In the genomic region with DNA sequence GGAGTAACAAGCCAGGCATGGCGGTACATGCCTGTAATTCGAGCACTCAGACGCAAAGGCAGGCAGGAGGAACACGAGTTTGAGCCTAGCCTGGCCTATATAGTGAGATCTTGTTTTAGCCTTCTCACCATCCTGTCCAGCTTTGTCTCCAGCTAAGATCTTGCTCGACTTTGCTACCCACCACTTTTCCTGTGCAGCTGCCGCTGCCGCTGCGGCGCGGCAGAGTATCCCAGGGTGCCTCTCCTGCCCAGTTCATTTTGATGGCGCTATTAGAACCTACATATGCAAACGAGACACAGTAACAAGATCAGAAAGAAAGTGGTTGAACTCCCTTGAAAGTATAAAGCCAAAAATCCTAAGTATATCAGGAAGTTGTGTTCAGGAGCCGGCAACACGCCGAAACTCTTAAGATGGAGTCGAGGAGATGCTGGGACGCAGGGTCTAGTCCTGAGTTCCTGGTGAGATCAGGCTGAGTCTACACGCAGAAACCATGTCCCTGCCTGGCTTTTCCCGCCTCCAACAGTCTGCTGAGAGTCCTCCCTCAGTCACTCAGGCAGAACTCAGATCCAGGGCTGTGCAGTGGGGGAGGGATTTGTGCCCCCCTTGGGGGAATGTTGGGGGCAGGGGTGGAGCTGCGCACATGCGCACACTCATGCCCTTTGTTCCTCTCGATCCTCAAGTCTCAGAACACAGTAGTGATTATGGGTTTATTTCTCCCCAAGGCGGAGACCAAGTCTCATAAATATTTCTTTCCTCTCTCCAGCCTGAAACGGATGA, we compare ENCODE assay signal across 8 mouse cellular contexts. TPM values are rescaled to one million over a fixed set of nuclear protein-coding genes. Genes with fewer than 3 reads are reported as not detected.
DNase-seq lines count a peak whose midpoint lies in the region; ATAC-seq and TF ChIP-seq lines count a peak whose summit lies in the region.

No protein-coding gene starts in this region.

- H3K9ac ChIP-seq in heart, embryonic 12.5 days, result peak overlapping the region; percentile 74
- H3K9ac ChIP-seq in kidney, postnatal 0 days (ENCODE audit: low read depth, low read length), result peak overlapping the region; percentile 65
- H3K9ac ChIP-seq in liver, embryonic 11.5 days (ENCODE audit: low read depth, low read length), result peak overlapping the region; percentile 75
- H3K9ac ChIP-seq in stomach, embryonic 14.5 days (replicated peaks; ENCODE audit: low read depth, low read length), result peak overlapping the region; percentile 46

- TF ChIP-seq CTCF in kidney, postnatal 0 days (IDR thresholded peaks at IDR 0.05; ENCODE audit: low read depth), result no peak

- H3K27me3 ChIP-seq in erythroblast, embryonic 14.5 days (ENCODE audit: control insufficient read depth), result no peaks in the 10 kb centered on the region
- peaks cover 53% of the 10 kb centered on the region for H3K27me3 ChIP-seq in heart, embryonic 12.5 days (replicated peaks)
- no peaks in the 10 kb centered on the region for H3K27me3 ChIP-seq in kidney, postnatal 0 days (ENCODE audit: insufficient read depth, low read length)
- H3K27me3 ChIP-seq in liver, embryonic 11.5 days (replicated peaks; ENCODE audit: control insufficient read depth, insufficient read depth, low read length), result peaks cover 8% of the 10 kb centered on the region
- H3K27me3 ChIP-seq in stomach, embryonic 14.5 days (ENCODE audit: control insufficient read depth, insufficient read depth, low read length), result 0 out of 2 replicates have a peak, but pooled peaks cover 2% of the 10 kb centered on the region

- no peaks in the 10 kb centered on the region for H3K9me3 ChIP-seq in erythroblast, embryonic 14.5 days (ENCODE audit: control insufficient read depth, low read length)
- H3K9me3 ChIP-seq in heart, embryonic 12.5 days (replicated peaks), result no peaks in the 10 kb centered on the region
- H3K9me3 ChIP-seq in kidney, postnatal 0 days (replicated peaks; ENCODE audit: low read length), result no peaks in the 10 kb centered on the region
- H3K9me3 ChIP-seq in liver, embryonic 11.5 days (ENCODE audit: control insufficient read depth, low read length), result no peaks in the 10 kb centered on the region
- H3K9me3 ChIP-seq in stomach, embryonic 14.5 days (ENCODE audit: control insufficient read depth, low read depth, low read length), result no peaks in the 10 kb centered on the region

- peak overlapping the region; percentile 69 for H3K4me2 ChIP-seq in heart, embryonic 12.5 days
- H3K4me2 ChIP-seq in kidney, postnatal 0 days (ENCODE audit: low read length), result peak overlapping the region; percentile 53
- H3K4me2 ChIP-seq in liver, embryonic 11.5 days, result peak overlapping the region; percentile 71
- peak overlapping the region; percentile 53 for H3K4me2 ChIP-seq in stomach, embryonic 14.5 days (replicated peaks; ENCODE audit: low read depth, low read length)

- peak; percentile 90 for ATAC-seq in heart, embryonic 12.5 days (ENCODE audit: insufficient number of reproducible peaks, low FRiP score)
- ATAC-seq in kidney, postnatal 0 days (replicated peaks; ENCODE audit: low FRiP score, low read depth), result peak; percentile 96
- ATAC-seq in liver, embryonic 11.5 days (replicated peaks; ENCODE audit: low FRiP score), result peak; percentile 89
- ATAC-seq in stomach, embryonic 14.5 days (ENCODE audit: insufficient number of reproducible peaks, insufficient read depth, low FRiP score, low read depth), result peak; percentile 92

- peaks cover 33% of the 10 kb centered on the region for H3K4me1 ChIP-seq in erythroblast, embryonic 14.5 days (ENCODE audit: control insufficient read depth)
- H3K4me1 ChIP-seq in heart, embryonic 12.5 days (replicated peaks), result no peaks in the 10 kb centered on the region
- no peaks in the 10 kb centered on the region for H3K4me1 ChIP-seq in kidney, postnatal 0 days (replicated peaks; ENCODE audit: insufficient read depth, low read length)
- no peaks in the 10 kb centered on the region for H3K4me1 ChIP-seq in liver, embryonic 11.5 days (replicated peaks; ENCODE audit: control insufficient read depth, insufficient read depth, low read length)
- 0 out of 2 replicates have a peak, but pooled peaks cover 4% of the 10 kb centered on the region for H3K4me1 ChIP-seq in stomach, embryonic 14.5 days (ENCODE audit: control insufficient read depth, insufficient read depth, low read length)

- 12% methylated on average over 24 of the region's 24 CpGs for WGBS in heart, embryonic 12.5 days
- WGBS in kidney, postnatal 0 days, result 20% methylated on average over 24 of the region's 24 CpGs
- WGBS in liver, embryonic 11.5 days, result 9% methylated on average over 24 of the region's 24 CpGs
- 14% methylated on average over 24 of the region's 24 CpGs for WGBS in stomach, embryonic 14.5 days

- H3K27ac ChIP-seq in heart, embryonic 12.5 days (ENCODE audit: poor library complexity, severe bottlenecking), result peak overlapping the region; percentile 96
- peak overlapping the region; percentile 95 for H3K27ac ChIP-seq in kidney, postnatal 0 days
- H3K27ac ChIP-seq in liver, embryonic 11.5 days (ENCODE audit: low read depth, low read length), result peak overlapping the region; percentile 91
- peak overlapping the region; percentile 98 for H3K27ac ChIP-seq in stomach, embryonic 14.5 days (ENCODE audit: low read length)

- no peaks in the 10 kb centered on the region for H3K36me3 ChIP-seq in erythroblast, embryonic 14.5 days (ENCODE audit: control insufficient read depth)
- no peaks in the 10 kb centered on the region for H3K36me3 ChIP-seq in heart, embryonic 12.5 days
- H3K36me3 ChIP-seq in kidney, postnatal 0 days (ENCODE audit: insufficient read depth, low read length), result no peaks in the 10 kb centered on the region
- H3K36me3 ChIP-seq in liver, embryonic 11.5 days (ENCODE audit: control insufficient read depth, insufficient read depth, low read length), result no peaks in the 10 kb centered on the region
- no peaks in the 10 kb centered on the region for H3K36me3 ChIP-seq in stomach, embryonic 14.5 days (ENCODE audit: control insufficient read depth, insufficient read depth, low read length)

- peak; percentile 57 to 64 for DNase-seq in B cell, adult 2 months
- peak; percentile 95 for DNase-seq in brain, adult 2 months (ENCODE audit: low read depth, low spot score)
- DNase-seq in kidney, postnatal 0 days (ENCODE audit: low spot score), result peak; percentile 91
- DNase-seq in liver, embryonic 11.5 days (ENCODE audit: low spot score), result peak; percentile 71
- DNase-seq in naive thymus-derived CD4-positive, alpha-beta T cell, adult 2 months (ENCODE audit: low read depth), result peak; percentile 62

- peak overlapping the region; percentile 68 for H3K4me3 ChIP-seq in erythroblast, embryonic 14.5 days (replicated peaks)
- H3K4me3 ChIP-seq in heart, embryonic 12.5 days, result peak overlapping the region; percentile 42
- peak overlapping the region; percentile 21 for H3K4me3 ChIP-seq in kidney, postnatal 0 days (replicated peaks; ENCODE audit: low read depth, low read length)
- H3K4me3 ChIP-seq in liver, embryonic 11.5 days (ENCODE audit: low read depth, low read length), result peak overlapping the region; percentile 50
- H3K4me3 ChIP-seq in stomach, embryonic 14.5 days (ENCODE audit: low read depth, low read length), result peak overlapping the region; percentile 28

RNA-seq across cellular contexts. Expression of a gene that starts 38.3 kb away (rescaled TPM):
- 0.47 and 0.49 TPM in 2 replicates for polyA plus RNA-seq in erythroblast, embryonic 14.5 days (2012)
- polyA plus RNA-seq in heart, embryonic 12.5 days (2016; fragmentation: Nextera tagmentation; extraction: Ambion mirVana), result 105 and 116 TPM in 2 replicates
- polyA plus RNA-seq in kidney, postnatal 0 days (2015; fragmentation: Nextera tagmentation; extraction: Ambion mirVana), result 102 and 104 TPM in 2 replicates
- 136 and 150 TPM in 2 replicates for polyA plus RNA-seq in liver, embryonic 11.5 days (2014; fragmentation: Nextera tagmentation; extraction: Ambion mirVana)
- 147 and 156 TPM in 2 replicates for polyA plus RNA-seq in stomach, embryonic 14.5 days (2014; fragmentation: Nextera tagmentation; extraction: Ambion mirVana)

Comparison
In these comparisons a context has a peak if more than half of its experiments do, and no peak if none do; other contexts are left out.
1. Peak in every context shown above with its lines: DNase-seq, ATAC-seq, H3K4me3 ChIP-seq and H3K27ac ChIP-seq.
2. RNA of a gene that starts 38.3 kb away (polyA plus RNA-seq): 147 to 156 TPM in stomach, embryonic 14.5 days, 136 to 150 TPM in liver, embryonic 11.5 days, 105 to 116 TPM in heart, embryonic 12.5 days and 102 to 104 TPM in kidney, postnatal 0 days; 0.47 to 0.49 TPM in erythroblast, embryonic 14.5 days; every median in the first group is over 10 times any median in the second.